16 mouse cellular contexts compared by ENCODE assay signal in the genomic region with DNA sequence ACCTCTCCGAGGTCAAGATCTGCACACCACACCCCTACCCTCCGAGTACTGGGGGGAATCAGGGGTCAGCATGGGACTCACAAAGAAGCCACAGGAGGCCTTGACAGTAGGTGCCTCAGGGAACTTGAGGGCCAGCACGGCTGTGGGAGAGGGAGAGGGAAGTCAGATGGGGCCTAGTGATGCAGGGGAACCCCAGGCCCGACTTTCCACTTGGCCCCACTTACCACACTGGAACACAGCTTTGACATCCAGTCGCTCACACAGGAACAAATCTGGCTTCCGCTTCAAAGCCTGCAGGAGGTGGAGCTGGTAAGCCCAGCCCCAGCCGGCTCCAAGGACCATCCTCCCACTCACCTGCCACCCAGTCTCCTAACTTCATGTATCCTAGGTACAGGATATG. TPM values are rescaled to one million over a fixed set of nuclear protein-coding genes. Genes with fewer than 3 reads are reported as not detected.
"Had no signal": no experiment of that assay in that cellular context is flagged by ENCODE, and none has a peak within 500 bp of the region (broad histone marks: within the 10 kb centered on the region; RNA-seq: fewer than 3 reads in every experiment).

No protein-coding gene starts in this region.

- H3K27me3 ChIP-seq: neural tube, embryonic 15.5 days; stomach, embryonic 15.5 days had no signal

- H3K27ac ChIP-seq: neural tube, embryonic 15.5 days; stomach, embryonic 15.5 days; stomach, postnatal 0 days had no signal

- DNase-seq: retina, postnatal 1 day; right cerebral cortex, adult 18-20 months; right cerebral cortex, postnatal 14 days; right cerebral cortex, postnatal 25 days; right cerebral cortex, postnatal 4 days; spleen, adult 18-20 months; thymus, adult 18-20 months; thymus, adult 2 months; thymus, postnatal 14 days; thymus, postnatal 25 days; thymus, postnatal 36 days; thymus, postnatal 4 days had no signal

- H3K4me3 ChIP-seq: neural tube, embryonic 15.5 days; stomach, embryonic 15.5 days had no signal

RNA-seq across cellular contexts. Expression of gene B4galt2, which starts 12.1 kb away (rescaled TPM):
- total RNA-seq: neutrophil, adult 5-6 weeks had no signal

RNA-seq across cellular contexts. Expression of gene Ccdc24, which starts 23.0 kb away (rescaled TPM):
- total RNA-seq: neutrophil, adult 5-6 weeks had no signal
